Mouse (Mus musculus) limb, embryonic 11.5 days (tissue): Measurements from ENCODE around the gene Unc79. TPM values are rescaled to one million over a fixed set of nuclear protein-coding genes. Genes with fewer than 3 reads are reported as not detected.

ENCODE experiments used
- ATAC-seq: fragments of 200-750 bp; cut with Nextera tagmentation; 2 replicates; pipeline ENCODE4 v1.8.0; 2017; ENCODE audit warnings: low read depth; ENCODE audit not compliant: insufficient number of reproducible peaks, low FRiP score, low TSS enrichment
- DNase-seq: peaks from one replicate; pipeline ENCODE4 v3.0.0-alpha.2; 2015; ENCODE audit warnings: low spot score
- H3K27ac ChIP-seq: fragments of 300-500 bp; sonication (generic); replicated peaks from 2 replicates; pipeline ENCODE4 v1.5.1; 2014; ENCODE audit warnings: low read depth, mild to moderate bottlenecking, low read length
- H3K27me3 ChIP-seq: fragments of 300-500 bp; sonication (generic); 2 replicates; pipeline ENCODE4 v1.6.1; 2014; ENCODE audit warnings: mild to moderate bottlenecking, low read length, mixed read lengths; ENCODE audit not compliant: control insufficient read depth, insufficient read depth
- H3K36me3 ChIP-seq: fragments of 300-500 bp; sonication (generic); 2 replicates; pipeline ENCODE4 v1.6.1; 2014; ENCODE audit warnings: mild to moderate bottlenecking, low read length, moderate library complexity, mixed read lengths; ENCODE audit not compliant: control insufficient read depth, insufficient read depth
- H3K4me1 ChIP-seq: fragments of 300-500 bp; sonication (generic); 2 replicates; pipeline ENCODE4 v1.6.1; 2014; ENCODE audit warnings: low read length, mixed read lengths; ENCODE audit not compliant: control insufficient read depth, insufficient read depth
- H3K4me2 ChIP-seq: fragments of 300-500 bp; sonication (generic); 2 replicates; pipeline ENCODE4 v1.6.1; 2014; ENCODE audit warnings: low read depth, mild to moderate bottlenecking, moderate library complexity; ENCODE audit not compliant: severe bottlenecking
- H3K4me3 ChIP-seq: fragments of 300-500 bp; sonication (generic); 2 replicates; pipeline ENCODE4 v1.5.1; 2014; ENCODE audit warnings: low read depth, low read length
- H3K9ac ChIP-seq: fragments of 300-500 bp; sonication (generic); 2 replicates; pipeline ENCODE4 v1.6.1; 2014; ENCODE audit warnings: mild to moderate bottlenecking, low read length
- H3K9me3 ChIP-seq: fragments of 300-500 bp; sonication (generic); 2 replicates; pipeline ENCODE4 v1.6.1; 2016; ENCODE audit warnings: low read length; ENCODE audit not compliant: control insufficient read depth
- WGBS: fragments of 180-500 bp; shearing (Covaris S2); extraction: QIAGEN DNeasy Blood & Tissue Kit; methylation state at CpG from one replicate; pipeline ENCODE4 v1.1.7; 2014; 5-methylcytosine and 5-hydroxymethylcytosine counted together
- polyA plus RNA-seq: library from polyadenylated mRNA; unstranded; fragments of >200 nt; fragmentation: Nextera tagmentation; extraction: Ambion mirVana; gene quantifications from 2 replicates; pipeline ENCODE4 v1.2.1, GENCODE M21; 2014

The Unc79 gene
- polyA plus RNA-seq, 1 experiment from 2014 or later: 0.16 TPM

DNA sequence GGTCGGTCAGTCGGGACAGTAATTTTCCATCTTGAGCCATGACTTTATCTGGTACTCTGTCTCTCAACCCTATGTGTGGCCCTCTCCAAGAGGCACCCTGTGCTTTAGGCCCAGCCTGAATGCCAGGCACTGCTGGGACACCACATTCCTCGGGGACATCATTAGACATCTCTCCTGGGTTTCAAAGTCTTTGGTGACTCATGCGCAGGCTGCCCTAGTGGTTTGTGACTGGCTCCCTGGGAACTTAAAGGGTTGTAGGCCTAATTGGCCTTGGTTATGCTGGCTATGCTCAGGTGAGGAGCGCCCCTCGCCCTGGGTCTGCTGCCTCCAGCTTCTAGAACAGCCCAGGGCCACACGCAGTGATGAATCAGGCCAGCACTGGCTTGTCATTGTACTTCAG is 260.9 kb downstream of the Unc79 start:
- no peaks in the 10 kb centered on the region for H3K36me3 ChIP-seq
- 87% methylated on average over 7 of the region's 7 CpGs for WGBS
- no peak overlapping the region for H3K27ac ChIP-seq
- no peaks in the 10 kb centered on the region for H3K27me3 ChIP-seq
- DNase-seq: no peak
- no peak overlapping the region for H3K4me2 ChIP-seq
- H3K4me1 ChIP-seq: no peaks in the 10 kb centered on the region
- ATAC-seq: no peak
- H3K9ac ChIP-seq: no peak overlapping the region
- no peaks in the 10 kb centered on the region for H3K9me3 ChIP-seq
- H3K4me3 ChIP-seq: no peak overlapping the region

DNA sequence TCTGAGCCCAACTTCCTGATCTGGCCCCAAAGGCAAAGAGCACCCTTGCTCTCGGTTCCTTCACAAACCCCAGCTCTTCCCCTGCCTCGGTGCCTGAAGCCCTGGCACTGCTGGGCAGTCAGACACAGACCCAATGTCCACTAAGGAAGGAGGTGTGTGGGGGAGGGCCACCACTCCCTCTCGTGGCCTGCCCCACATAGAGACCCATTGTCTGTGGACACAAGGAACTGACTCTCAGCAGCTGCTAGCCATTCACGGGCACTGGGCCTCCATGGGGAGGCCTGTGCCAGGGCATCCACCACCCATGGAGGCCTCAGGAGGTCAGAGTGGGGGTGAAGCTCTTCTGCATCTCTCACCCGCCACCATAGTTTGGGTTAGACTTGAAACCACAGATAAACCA is 262.4 kb downstream of the Unc79 start:
- Histone ChIP-seq H3K9ac (no peak overlapping the region), H3K36me3 (no peaks in the 10 kb centered on the region), H3K27ac (no peak overlapping the region), H3K4me3 (no peak overlapping the region), H3K4me1 (0 out of 2 replicates have a peak, but pooled peaks cover 4% of the 10 kb centered on the region), H3K4me2 (no peak overlapping the region), H3K9me3 (no peaks in the 10 kb centered on the region), H3K27me3 (no peaks in the 10 kb centered on the region)
- ATAC-seq (no peak), DNase-seq (no peak)
- WGBS: 75% methylated on average over 5 of the region's 5 CpGs

DNA sequence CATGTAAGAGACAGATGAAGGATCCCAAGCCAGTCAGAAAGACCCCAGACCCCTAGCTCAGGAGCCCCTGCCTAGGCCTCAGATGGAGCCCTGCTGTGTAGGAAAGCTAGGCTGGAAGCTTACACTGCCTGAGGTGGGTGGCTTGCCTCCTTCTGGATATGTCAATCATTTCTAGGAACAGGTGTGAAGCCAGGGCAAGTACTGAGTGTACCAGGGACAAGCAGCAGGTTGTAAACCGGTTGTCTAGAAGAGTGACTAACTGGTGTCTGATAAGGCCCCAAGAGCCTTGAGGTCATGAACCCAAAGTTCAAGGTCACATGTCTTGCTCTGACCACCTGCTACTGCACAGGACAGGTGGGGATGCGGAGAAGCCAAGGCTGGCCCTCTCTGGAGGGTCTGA is 264.9 kb downstream of the Unc79 start:
- peak; percentile 46; the same call in 1 of the 2 replicates for ATAC-seq
- Histone ChIP-seq H3K4me1 (0 out of 2 replicates have a peak, but pooled peaks cover 4% of the 10 kb centered on the region), H3K4me2 (no peak overlapping the region), H3K27ac (no peak overlapping the region), H3K9me3 (no peaks in the 10 kb centered on the region), H3K36me3 (no peaks in the 10 kb centered on the region), H3K27me3 (no peaks in the 10 kb centered on the region), H3K4me3 (no peak overlapping the region), H3K9ac (no peak overlapping the region)
- 89% methylated on average over 2 of the region's 2 CpGs for WGBS
- no peak for DNase-seq

- H3K9me3 ChIP-seq: no peaks in the 10 kb centered on the region
- no peaks in the 10 kb centered on the region for H3K27me3 ChIP-seq
- no peak overlapping the region for H3K9ac ChIP-seq
- DNase-seq: no peak
- no peak overlapping the region for H3K4me3 ChIP-seq
- no peak overlapping the region for H3K4me2 ChIP-seq
- no peaks in the 10 kb centered on the region for H3K36me3 ChIP-seq
- H3K27ac ChIP-seq: no peak overlapping the region
- 0 out of 2 replicates have a peak, but pooled peaks cover 4% of the 10 kb centered on the region for H3K4me1 ChIP-seq
- no peak for ATAC-seq
- WGBS: 55% methylated on average over 10 of the region's 10 CpGs
Measured at GRCm38 (mm10) chr12:103214270-103214669, 265.6 kb downstream of the Unc79 start.

- Histone ChIP-seq H3K27ac (no peak overlapping the region), H3K4me2 (no peak overlapping the region), H3K4me3 (no peak overlapping the region), H3K4me1 (0 out of 2 replicates have a peak, but pooled peaks cover 4% of the 10 kb centered on the region), H3K9me3 (no peaks in the 10 kb centered on the region), H3K9ac (no peak overlapping the region), H3K36me3 (no peaks in the 10 kb centered on the region), H3K27me3 (no peaks in the 10 kb centered on the region)
- ATAC-seq: no peak
- 90% methylated on average over 2 of the region's 2 CpGs for WGBS
- DNase-seq: no peak
Measured at GRCm38 (mm10) chr12:103214797-103215196, 266.1 kb downstream of the Unc79 start.

- H3K9ac ChIP-seq: no peak overlapping the region
- 63% methylated on average over 6 of the region's 6 CpGs for WGBS
- no peaks in the 10 kb centered on the region for H3K27me3 ChIP-seq
- H3K36me3 ChIP-seq: no peaks in the 10 kb centered on the region
- H3K4me2 ChIP-seq: no peak overlapping the region
- H3K27ac ChIP-seq: no peak overlapping the region
- H3K4me3 ChIP-seq: no peak overlapping the region
- ATAC-seq: no peak
- H3K9me3 ChIP-seq: no peaks in the 10 kb centered on the region
- no peak for DNase-seq
- H3K4me1 ChIP-seq: 0 out of 2 replicates have a peak, but pooled peaks cover 4% of the 10 kb centered on the region
Measured at GRCm38 (mm10) chr12:103215877-103216610, 267.4 kb downstream of the Unc79 start.

- ATAC-seq: no peak
- no peak overlapping the region for H3K9ac ChIP-seq
- H3K27me3 ChIP-seq: no peaks in the 10 kb centered on the region
- WGBS: 88% methylated on average over 9 of the region's 9 CpGs
- H3K4me3 ChIP-seq: no peak overlapping the region
- H3K4me1 ChIP-seq: 0 out of 2 replicates have a peak, but pooled peaks cover 3% of the 10 kb centered on the region
- DNase-seq: no peak
- H3K27ac ChIP-seq: no peak overlapping the region
- no peaks in the 10 kb centered on the region for H3K36me3 ChIP-seq
- no peaks in the 10 kb centered on the region for H3K9me3 ChIP-seq
- H3K4me2 ChIP-seq: no peak overlapping the region
Measured at GRCm38 (mm10) chr12:103223671-103224070, 275.0 kb downstream of the Unc79 start.

DNA sequence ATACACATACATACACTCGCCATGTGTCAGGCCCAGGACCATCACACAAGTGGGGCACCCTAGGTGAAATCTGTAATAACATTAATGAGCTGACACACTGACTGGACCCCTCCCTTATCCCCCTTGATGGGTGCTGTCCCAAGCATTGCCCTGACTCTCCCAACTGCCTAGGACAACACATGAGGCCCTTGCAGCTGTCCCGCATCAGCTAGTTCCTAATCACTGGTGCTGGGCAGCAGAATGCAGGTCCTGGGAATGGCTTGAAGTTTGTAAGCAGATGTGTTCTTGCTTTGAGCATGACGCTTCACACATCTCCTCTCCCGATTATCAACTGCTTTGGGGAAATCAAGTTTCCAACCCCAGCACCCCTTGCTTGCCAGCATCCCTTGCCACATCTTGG is 277.5 kb downstream of the Unc79 start:
- no peak overlapping the region for H3K27ac ChIP-seq
- no peaks in the 10 kb centered on the region for H3K36me3 ChIP-seq
- no peak overlapping the region for H3K4me3 ChIP-seq
- 0 out of 2 replicates have a peak, but pooled peaks cover 3% of the 10 kb centered on the region for H3K4me1 ChIP-seq
- DNase-seq (no peak), ATAC-seq (no peak)
- no peaks in the 10 kb centered on the region for H3K27me3 ChIP-seq
- no peak overlapping the region for H3K4me2 ChIP-seq
- 82% methylated on average over 4 of the region's 4 CpGs for WGBS
- no peaks in the 10 kb centered on the region for H3K9me3 ChIP-seq
- no peak overlapping the region for H3K9ac ChIP-seq
